Mouse (Mus musculus) testis, postnatal 14 days (tissue): ENCODE data around the gene Alg5.

Experiments used
- DNase-seq: peaks from one replicate; pipeline ENCODE4 v3.0.0; 2021; ENCODE audit warnings: low spot score

The Alg5 gene

DNA sequence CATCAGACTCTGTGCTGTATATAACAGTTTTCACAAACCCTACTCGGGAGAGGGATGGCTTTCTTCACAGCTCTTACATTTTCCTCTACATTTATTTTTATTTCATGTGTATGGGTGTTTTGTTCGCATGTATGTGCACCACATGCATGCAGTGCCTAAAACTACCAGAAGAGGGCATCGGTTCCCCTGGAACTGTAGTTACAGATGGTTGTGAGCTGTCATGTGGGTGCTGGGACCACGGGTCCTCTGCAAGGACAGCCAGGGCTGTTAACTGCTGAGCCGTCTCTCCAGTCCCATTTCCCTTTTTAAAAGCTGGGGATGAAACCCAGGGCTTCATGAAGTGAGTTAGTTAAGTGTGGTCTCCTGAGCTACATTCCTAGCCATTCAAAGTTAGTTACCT, 60.0 kb downstream of the Alg5 start:
- no peak for DNase-seq

DNA sequence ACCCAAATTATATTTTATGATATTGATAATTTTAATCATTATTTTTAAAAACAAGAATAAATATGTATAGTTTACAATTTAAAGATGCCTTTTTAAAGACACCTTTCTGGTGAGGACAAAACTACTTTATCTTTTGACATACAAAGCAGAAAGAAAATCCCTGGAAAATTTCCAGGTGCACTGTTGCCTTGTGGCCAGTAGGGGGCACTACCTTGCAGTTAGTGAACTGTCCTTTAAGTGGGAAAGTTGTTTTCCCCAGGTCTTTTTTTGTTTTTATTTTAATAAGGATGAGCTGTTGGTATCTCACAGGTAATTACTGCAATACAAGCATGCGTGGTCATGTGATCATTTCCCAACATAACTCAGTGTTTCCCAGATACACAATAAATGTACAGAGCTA, 60.5 kb downstream of the Alg5 start:
- DNase-seq: no peak

- DNase-seq: peak; percentile 33
Measured at GRCm38 (mm10) chr3:54797211-54797610, 61.9 kb downstream of the Alg5 start.
